Mouse (Mus musculus) heart, postnatal 0 days (tissue): ENCODE results near the gene Sox9.

ENCODE experiments used
- CTCF ChIP-seq: IDR thresholded peaks from 2 replicates; pipeline ENCODE4 v1.5.1; 2016; ENCODE audit warnings: antibody characterized with exemption, control low read depth, low read depth
- EP300 ChIP-seq: IDR thresholded peaks from 2 replicates; pipeline ENCODE4 v1.6.1; 2016; ENCODE audit warnings: antibody characterized with exemption, low read depth

GRCm38 (mm10) chr11:112784347-112784902 is 2.4 kb downstream of the Sox9 start:
- TF ChIP-seq CTCF (no peak), EP300 (no peak)
